Mouse (Mus musculus) lung, adult 10 weeks (tissue): ENCODE data around the gene Serinc1. TPM values are rescaled to one million over a fixed set of nuclear protein-coding genes. Genes with fewer than 3 reads are reported as not detected.

Source experiments
- polyA plus RNA-seq: library from polyadenylated mRNA; stranded (reverse); fragments of 350-450 nt; fragmentation: Illumina TruSeq; extraction: RNeasy Lipid Tissue Mini Kit (QIAGEN cat#74804); gene quantifications from one replicate; pipeline ENCODE4 v1.2.3, GENCODE M21; 2014; ENCODE audit warnings: low read depth, low replicate concordance; ENCODE audit not compliant: insufficient read depth

The Serinc1 gene
- 113 TPM for polyA plus RNA-seq

DNA sequence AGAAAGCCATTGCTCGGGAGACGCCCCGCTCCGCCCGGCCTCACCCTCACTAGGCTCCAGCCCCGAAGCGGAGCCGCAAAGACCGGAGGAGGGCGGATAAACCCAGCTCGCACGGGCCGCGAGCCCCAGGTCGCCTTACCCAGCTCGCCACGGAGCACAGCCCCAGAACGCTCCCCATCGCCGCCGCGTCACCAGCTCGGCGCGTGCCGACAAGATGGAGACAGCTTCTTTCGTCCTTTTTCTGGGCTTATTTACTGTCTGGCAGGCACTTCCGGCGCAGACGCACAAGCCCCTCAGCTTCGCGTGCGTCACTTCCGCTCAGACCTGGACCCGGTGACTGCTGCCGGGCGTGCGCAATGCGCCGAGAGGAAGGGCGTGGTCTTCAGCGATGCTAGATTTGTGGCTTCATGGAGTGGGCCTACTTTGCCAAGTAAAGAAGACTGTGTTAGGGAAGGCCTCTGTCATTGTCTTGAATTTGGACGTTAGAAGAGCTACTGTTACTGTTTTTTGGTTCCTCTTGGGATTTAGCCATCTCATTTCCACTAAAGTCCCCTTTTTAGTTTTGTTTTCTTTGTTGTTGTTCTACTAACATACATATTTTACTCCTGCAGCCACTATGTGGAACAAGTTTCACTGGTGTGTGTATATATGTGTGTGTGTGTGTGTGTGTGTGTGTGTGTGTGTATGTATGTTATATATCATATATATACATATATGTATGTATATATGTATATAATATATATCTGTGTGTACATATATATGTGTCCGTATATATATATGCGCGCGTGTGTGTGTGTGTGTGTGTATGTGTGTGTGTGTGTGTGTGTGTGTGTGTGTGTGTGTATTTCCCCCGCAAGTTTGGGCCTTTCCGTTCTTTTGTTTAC, at the start of gene Serinc1:
TSS of gene Serinc1 (minus strand) at position 313 of the 884 bp plus-strand sequence.

DNA sequence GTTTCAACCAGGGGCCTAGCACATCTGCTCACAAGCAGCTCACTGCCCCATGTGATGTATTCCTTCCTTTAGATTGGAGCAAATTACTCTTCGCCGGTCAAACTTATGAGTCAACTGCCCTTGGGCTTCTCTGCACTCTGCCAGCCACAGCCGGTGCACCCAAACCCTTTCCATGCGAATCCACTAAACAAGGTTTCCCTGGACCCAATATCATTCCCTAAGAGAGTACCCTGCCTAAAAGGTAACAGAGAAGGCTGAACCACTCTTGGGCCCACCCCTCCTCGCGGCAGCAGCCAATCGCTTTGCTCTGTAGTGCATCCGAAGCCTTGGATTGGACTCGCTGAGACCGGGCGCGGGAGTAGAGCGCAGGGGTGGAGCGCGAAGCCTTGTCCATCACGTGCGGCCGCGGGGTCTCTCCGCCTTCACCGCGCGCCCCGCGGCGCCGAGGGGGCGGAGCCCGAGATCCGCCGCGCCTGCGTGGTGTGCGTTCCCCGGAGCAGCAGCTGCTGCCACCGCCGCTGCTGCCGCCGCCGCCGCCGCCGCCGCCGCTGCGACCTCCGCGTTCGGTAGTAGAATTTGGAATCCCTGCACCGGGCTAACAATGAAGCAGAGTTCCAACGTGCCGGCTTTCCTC, 46.3 kb downstream of the Serinc1 start, which contains the start of gene Hsf2:
TSS of gene Hsf2 (plus strand) at position 478 of the 634 bp plus-strand sequence.

Other genes with a start within 250 kb of the Serinc1 start
- gene Hsf2, start 46.1 kb downstream of the Serinc1 start, polyA plus RNA-seq: 8.5 TPM
- 7.5 TPM for gene Pkib, start 99.5 kb upstream of the Serinc1 start, polyA plus RNA-seq